Mouse (Mus musculus) neural tube, embryonic 12.5 days (tissue): ENCODE results near the gene Zfand6. TPM values are rescaled to one million over a fixed set of nuclear protein-coding genes. Genes with fewer than 3 reads are reported as not detected.

Experiments used
- ATAC-seq: fragments of 200-750 bp; cut with Nextera tagmentation; 2 replicates; pipeline ENCODE4 v1.8.0; 2017; ENCODE audit warnings: low read depth, mild to moderate bottlenecking, moderate TSS enrichment, moderate library complexity; ENCODE audit not compliant: low FRiP score
- H3K27ac ChIP-seq: fragments of 300-500 bp; sonication (generic); 2 replicates; pipeline ENCODE4 v1.5.1; 2016
- H3K27me3 ChIP-seq: fragments of 300-500 bp; sonication (generic); replicated peaks from 2 replicates; pipeline ENCODE4 v1.6.1; 2016; ENCODE audit warnings: mild to moderate bottlenecking
- H3K36me3 ChIP-seq: fragments of 300-500 bp; sonication (generic); 2 replicates; pipeline ENCODE4 v1.6.1; 2016; ENCODE audit warnings: mild to moderate bottlenecking
- H3K4me1 ChIP-seq: fragments of 300-500 bp; sonication (generic); 2 replicates; pipeline ENCODE4 v1.6.1; 2016
- H3K4me2 ChIP-seq: fragments of 300-500 bp; sonication (generic); replicated peaks from 2 replicates; pipeline ENCODE4 v1.6.1; 2016; ENCODE audit warnings: mild to moderate bottlenecking
- H3K4me3 ChIP-seq: fragments of 300-500 bp; sonication (generic); 2 replicates; pipeline ENCODE4 v1.5.1; 2016
- H3K9ac ChIP-seq: fragments of 300-500 bp; sonication (generic); 2 replicates; pipeline ENCODE4 v1.6.1; 2016; ENCODE audit warnings: mild to moderate bottlenecking
- H3K9me3 ChIP-seq: fragments of 300-500 bp; sonication (generic); 2 replicates; pipeline ENCODE4 v1.6.1; 2016; ENCODE audit warnings: mild to moderate bottlenecking
- WGBS: fragments of 180-500 bp; shearing (Covaris S2); methylation state at CpG from one replicate; pipeline ENCODE4 v1.1.7; 2016; 5-methylcytosine and 5-hydroxymethylcytosine counted together
- polyA plus RNA-seq: library from polyadenylated mRNA; unstranded; fragments of >200 nt; fragmentation: Nextera tagmentation; extraction: Ambion mirVana; gene quantifications from 2 replicates; pipeline ENCODE4 v1.2.1, GENCODE M21; 2016

The Zfand6 gene
- polyA plus RNA-seq, 1 experiment from 2014 or later = 224 TPM

GRCm38 (mm10) chr7:84586360-84587100 lies 103.2 kb downstream of the Zfand6 start:
- Histone ChIP-seq H3K4me3 (no peak overlapping the region), H3K36me3 (no peaks in the 10 kb centered on the region), H3K27ac (no peak overlapping the region), H3K9ac (no peak overlapping the region), H3K27me3 (no peaks in the 10 kb centered on the region), H3K9me3 (no peaks in the 10 kb centered on the region), H3K4me2 (no peak overlapping the region), H3K4me1 (no peaks in the 10 kb centered on the region)
- 54% methylated on average over 3 of the region's 3 CpGs for WGBS
- peak; percentile 21; the same call in 1 of the 2 replicates for ATAC-seq

- H3K4me3 ChIP-seq = no peak overlapping the region
- H3K4me2 ChIP-seq = no peak overlapping the region
- no peak for ATAC-seq
- no peaks in the 10 kb centered on the region for H3K4me1 ChIP-seq
- H3K27ac ChIP-seq = no peak overlapping the region
- H3K36me3 ChIP-seq = no peaks in the 10 kb centered on the region
- H3K9ac ChIP-seq = no peak overlapping the region
- no peaks in the 10 kb centered on the region for H3K9me3 ChIP-seq
- 94% methylated on average over 4 of the region's 4 CpGs for WGBS
- H3K27me3 ChIP-seq = no peaks in the 10 kb centered on the region
Measured at GRCm38 (mm10) chr7:84585086-84585485, 104.7 kb downstream of the Zfand6 start.

- H3K27ac ChIP-seq = no peak overlapping the region
- no peaks in the 10 kb centered on the region for H3K27me3 ChIP-seq
- H3K9me3 ChIP-seq = no peaks in the 10 kb centered on the region
- H3K36me3 ChIP-seq = no peaks in the 10 kb centered on the region
- 89% methylated on average over 1 of the region's 1 CpGs for WGBS
- no peak overlapping the region for H3K9ac ChIP-seq
- H3K4me1 ChIP-seq = no peaks in the 10 kb centered on the region
- no peak overlapping the region for H3K4me2 ChIP-seq
- ATAC-seq = no peak
- no peak overlapping the region for H3K4me3 ChIP-seq
Measured at GRCm38 (mm10) chr7:84579769-84580168, 110.0 kb downstream of the Zfand6 start.

DNA sequence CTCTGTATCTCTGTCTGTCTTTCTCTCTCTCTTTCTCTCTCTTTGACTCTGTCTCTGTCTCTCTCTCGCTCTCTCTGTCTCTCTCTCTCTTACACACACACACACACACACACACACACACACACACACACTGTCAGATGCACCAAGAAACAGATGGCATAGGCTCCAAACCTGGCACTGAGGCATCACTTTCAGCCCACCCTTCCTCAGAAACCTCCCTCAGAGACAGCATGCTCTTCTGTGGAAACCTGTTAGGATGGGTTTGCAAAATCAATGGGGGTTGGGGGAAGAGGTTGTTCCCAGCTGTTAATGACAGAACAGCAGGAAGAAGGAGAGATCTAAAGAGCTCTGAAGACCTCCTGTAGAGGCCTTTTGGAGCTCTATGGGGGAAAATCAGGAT lies 110.9 kb downstream of the Zfand6 start:
- H3K4me2 ChIP-seq = no peak overlapping the region

DNA sequence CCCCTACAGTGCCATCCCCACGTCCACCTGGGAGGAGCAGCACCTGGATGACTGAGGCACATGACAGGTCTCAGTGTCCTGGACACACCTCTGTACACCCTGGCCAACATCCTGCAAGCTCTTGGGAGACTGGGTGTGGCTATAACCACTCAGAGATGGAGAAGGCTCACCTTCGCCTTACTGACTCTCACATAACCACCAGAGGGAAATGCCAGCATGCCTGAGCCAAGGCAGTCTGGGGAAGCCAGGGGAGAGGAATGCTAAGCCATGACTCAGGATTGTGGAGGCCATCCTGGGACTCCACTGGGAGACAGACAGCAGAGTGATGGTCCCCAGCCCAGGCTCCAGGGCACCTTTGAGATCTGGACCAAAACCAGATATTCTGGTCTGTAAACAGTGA lies 112.7 kb downstream of the Zfand6 start:
- no peaks in the 10 kb centered on the region for H3K27me3 ChIP-seq
- no peak overlapping the region for H3K27ac ChIP-seq
- no peaks in the 10 kb centered on the region for H3K9me3 ChIP-seq
- no peak overlapping the region for H3K4me3 ChIP-seq
- no peaks in the 10 kb centered on the region for H3K4me1 ChIP-seq
- no peaks in the 10 kb centered on the region for H3K36me3 ChIP-seq
- 86% methylated on average over 2 of the region's 2 CpGs for WGBS
- no peak overlapping the region for H3K9ac ChIP-seq
- H3K4me2 ChIP-seq = no peak overlapping the region
- ATAC-seq = no peak

More for the DNA sequence above, 110.9 kb downstream of the Zfand6 start:
- H3K36me3 ChIP-seq = no peaks in the 10 kb centered on the region
- H3K9ac ChIP-seq = no peak overlapping the region
- WGBS = 90% methylated on average over 1 of the region's 1 CpGs
- no peaks in the 10 kb centered on the region for H3K4me1 ChIP-seq
- no peak for ATAC-seq
- H3K9me3 ChIP-seq = no peaks in the 10 kb centered on the region
- no peaks in the 10 kb centered on the region for H3K27me3 ChIP-seq
- no peak overlapping the region for H3K27ac ChIP-seq
- H3K4me3 ChIP-seq = no peak overlapping the region

DNA sequence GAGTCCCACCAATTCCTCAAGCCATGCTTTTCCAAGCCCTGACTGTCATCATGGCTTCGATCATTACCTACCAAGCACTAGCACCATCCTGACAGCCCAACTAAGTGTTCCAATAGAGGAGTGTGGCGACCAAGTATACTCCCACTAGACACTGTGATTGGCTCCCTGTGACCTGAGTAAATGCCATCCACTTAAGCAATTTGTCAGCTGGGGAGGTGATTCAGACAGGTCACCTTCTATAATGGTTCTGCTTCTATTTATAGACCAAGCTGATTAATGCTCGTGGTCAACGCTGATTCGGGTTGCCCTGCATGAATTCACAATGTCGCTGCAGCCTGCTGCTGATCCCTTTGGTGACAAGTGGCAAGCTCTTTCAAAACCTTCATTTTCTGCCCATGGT lies 123.6 kb downstream of the Zfand6 start:
- no peaks in the 10 kb centered on the region for H3K4me1 ChIP-seq
- 80% methylated on average over 6 of the region's 6 CpGs for WGBS
- no peaks in the 10 kb centered on the region for H3K9me3 ChIP-seq
- H3K4me3 ChIP-seq = no peak overlapping the region
- no peaks in the 10 kb centered on the region for H3K27me3 ChIP-seq
- no peak overlapping the region for H3K9ac ChIP-seq
- H3K36me3 ChIP-seq = no peaks in the 10 kb centered on the region
- no peak overlapping the region for H3K27ac ChIP-seq
- no peak overlapping the region for H3K4me2 ChIP-seq
- no peak for ATAC-seq

DNA sequence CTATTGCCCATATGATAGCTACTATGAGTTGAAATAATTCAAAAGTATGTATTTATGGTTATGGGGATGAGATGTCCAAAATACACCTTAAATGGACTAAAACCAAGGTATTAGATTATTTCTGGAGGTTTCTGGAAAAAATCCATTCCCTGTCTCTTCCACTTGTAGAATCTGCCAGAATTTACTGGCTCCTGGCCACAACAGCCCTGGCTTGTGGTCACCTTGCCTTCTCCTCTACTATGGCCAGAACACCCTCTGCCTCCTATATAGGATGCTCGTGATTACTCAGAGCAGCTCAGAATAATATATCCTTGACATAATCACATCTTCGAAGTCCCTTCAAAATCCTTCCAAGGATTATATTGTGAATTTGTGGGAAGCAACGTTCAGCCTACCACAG lies 125.5 kb downstream of the Zfand6 start:
- H3K4me2 ChIP-seq = no peak overlapping the region
- no peaks in the 10 kb centered on the region for H3K9me3 ChIP-seq
- H3K4me3 ChIP-seq = no peak overlapping the region
- H3K27ac ChIP-seq = no peak overlapping the region
- no peak overlapping the region for H3K9ac ChIP-seq
- H3K4me1 ChIP-seq = no peaks in the 10 kb centered on the region
- H3K36me3 ChIP-seq = no peaks in the 10 kb centered on the region
- no peak for ATAC-seq
- 88% methylated on average over 3 of the region's 3 CpGs for WGBS
- no peaks in the 10 kb centered on the region for H3K27me3 ChIP-seq

Other genes with a start within 250 kb of the Zfand6 start
- gene Gm2115, start 161.0 kb downstream of the Zfand6 start, polyA plus RNA-seq = 0.14 and 0.38 TPM in 2 replicates
- 2.8 and 4.2 TPM in 2 replicates for gene Fah, start 83.2 kb downstream of the Zfand6 start, polyA plus RNA-seq
- not detected in 2 replicates for gene Olfr291, start 163.6 kb upstream of the Zfand6 start, polyA plus RNA-seq